ENCODE assay signal across 14 mouse cellular contexts in the genomic region with DNA sequence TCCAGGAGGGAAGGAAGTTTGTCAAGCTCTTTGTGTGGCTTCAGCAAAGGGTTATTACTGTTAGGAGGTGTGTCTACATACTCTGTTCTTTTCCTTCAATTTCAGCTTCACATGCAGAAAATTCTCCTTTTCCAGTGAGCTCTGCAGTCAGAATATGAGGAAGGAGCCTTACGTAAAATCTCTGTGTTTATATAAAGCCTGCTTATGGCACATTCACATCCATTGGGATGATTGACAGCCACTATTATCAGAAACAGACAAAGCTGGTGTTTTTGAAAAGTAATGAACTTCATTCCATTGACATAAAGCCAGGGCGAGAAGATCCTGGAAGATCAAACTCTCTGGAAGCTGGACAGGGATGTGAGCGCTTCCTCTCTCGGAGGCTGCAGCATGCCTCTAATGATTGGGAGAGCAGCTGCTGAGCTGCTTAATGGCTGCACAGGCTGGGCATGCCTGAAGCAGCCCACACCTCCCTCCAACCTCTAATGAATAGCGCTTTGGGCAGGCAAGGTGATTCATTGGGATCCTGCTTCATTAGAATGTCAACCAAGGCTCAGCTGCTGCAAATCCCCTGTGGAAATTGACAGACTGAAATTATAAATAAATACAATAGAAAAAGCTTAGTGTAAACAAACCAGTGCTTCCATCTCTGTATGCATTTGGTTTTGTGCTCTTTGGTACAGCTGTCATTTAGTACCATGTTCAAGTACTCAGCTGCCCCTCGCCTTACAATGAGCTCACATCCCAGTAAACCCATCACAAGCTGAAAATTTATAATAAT.
DNase-seq lines count a peak whose midpoint lies in the region; ATAC-seq lines count a peak whose summit lies in the region.
"Had no signal": no experiment of that assay in that cellular context is flagged by ENCODE, and none has a peak within 500 bp of the region (broad histone marks: within the 10 kb centered on the region; RNA-seq: fewer than 3 reads in every experiment).

No protein-coding gene starts in this region.

- no peak overlapping the region for H3K9ac ChIP-seq in neural tube, embryonic 11.5 days (ENCODE audit: low read length)
- H3K9ac ChIP-seq in forebrain, embryonic 16.5 days (replicated peaks; ENCODE audit: low read depth, low read length) = no peak overlapping the region
- no peak overlapping the region for H3K9ac ChIP-seq in midbrain, embryonic 13.5 days (replicated peaks)
- H3K9ac ChIP-seq: liver, embryonic 12.5 days; stomach, embryonic 15.5 days had no signal

- H3K27me3 ChIP-seq in neural tube, embryonic 11.5 days (ENCODE audit: control insufficient read depth, insufficient read depth, low read length) = no peaks in the 10 kb centered on the region
- no peaks in the 10 kb centered on the region for H3K27me3 ChIP-seq in forebrain, embryonic 16.5 days (replicated peaks; ENCODE audit: control insufficient read depth, insufficient read depth, low read length)
- no peaks in the 10 kb centered on the region for H3K27me3 ChIP-seq in midbrain, embryonic 13.5 days
- H3K27me3 ChIP-seq: CH12.LX; liver, embryonic 12.5 days; stomach, embryonic 15.5 days had no signal

- H3K4me2 ChIP-seq in neural tube, embryonic 11.5 days (ENCODE audit: low read depth) = no peak overlapping the region
- peak overlapping the region; percentile 31 for H3K4me2 ChIP-seq in forebrain, embryonic 16.5 days (ENCODE audit: low read length)
- H3K4me2 ChIP-seq in midbrain, embryonic 13.5 days (replicated peaks) = peak overlapping the region; percentile 30
- H3K4me2 ChIP-seq: liver, embryonic 12.5 days; stomach, embryonic 15.5 days had no signal

- H3K4me1 ChIP-seq in neural tube, embryonic 11.5 days (ENCODE audit: control insufficient read depth, insufficient read depth, low read length) = no peaks in the 10 kb centered on the region
- H3K4me1 ChIP-seq in forebrain, embryonic 16.5 days (replicated peaks; ENCODE audit: control insufficient read depth, insufficient read depth, low read length) = peaks cover 8% of the 10 kb centered on the region
- peaks cover 13% of the 10 kb centered on the region for H3K4me1 ChIP-seq in midbrain, embryonic 13.5 days (replicated peaks)
- H3K4me1 ChIP-seq: liver, embryonic 12.5 days; stomach, embryonic 15.5 days had no signal

- no peaks in the 10 kb centered on the region for H3K9me3 ChIP-seq in neural tube, embryonic 11.5 days (ENCODE audit: control insufficient read depth, low read length)
- H3K9me3 ChIP-seq in forebrain, embryonic 16.5 days (ENCODE audit: control insufficient read depth, low read length) = no peaks in the 10 kb centered on the region
- H3K9me3 ChIP-seq in midbrain, embryonic 13.5 days = no peaks in the 10 kb centered on the region
- H3K9me3 ChIP-seq: liver, embryonic 12.5 days; stomach, embryonic 15.5 days had no signal

- no peaks in the 10 kb centered on the region for H3K36me3 ChIP-seq in neural tube, embryonic 11.5 days (ENCODE audit: control insufficient read depth, insufficient read depth, low read length)
- no peaks in the 10 kb centered on the region for H3K36me3 ChIP-seq in forebrain, embryonic 16.5 days (ENCODE audit: control insufficient read depth, insufficient read depth)
- H3K36me3 ChIP-seq in midbrain, embryonic 13.5 days = no peaks in the 10 kb centered on the region
- H3K36me3 ChIP-seq: liver, embryonic 12.5 days; stomach, embryonic 15.5 days had no signal

- ATAC-seq in neural tube, embryonic 11.5 days (ENCODE audit: insufficient read depth, low FRiP score, low TSS enrichment) = peak; percentile 79
- peak; percentile 94 for ATAC-seq in forebrain, embryonic 16.5 days
- ATAC-seq in midbrain, embryonic 13.5 days = peak; percentile 98
- ATAC-seq in megakaryocyte, adult 5-6 weeks (ENCODE audit: poor library complexity, severe bottlenecking) = no peak
- ATAC-seq: liver, embryonic 12.5 days had no signal

- 56% methylated on average over 6 of the region's 6 CpGs for WGBS in neural tube, embryonic 11.5 days
- WGBS in forebrain, embryonic 16.5 days = 6% methylated on average over 6 of the region's 6 CpGs
- 17% methylated on average over 6 of the region's 6 CpGs for WGBS in midbrain, embryonic 13.5 days

- peak; percentile 59 for DNase-seq in neural tube, embryonic 11.5 days (ENCODE audit: low spot score)
- DNase-seq in neural tube, embryonic 10.5 days (ENCODE audit: extremely low spot score, low spot score) = no peak
- DNase-seq in urinary bladder, postnatal 25 days (ENCODE audit: low spot score) = no peak
- DNase-seq in right cerebral cortex, postnatal 14 days = no peak
- DNase-seq: adrenal gland, adult 8-10 months; lung, postnatal 10 days; right cerebral cortex, postnatal 25 days had no signal

- no peak overlapping the region for H3K27ac ChIP-seq in neural tube, embryonic 11.5 days (ENCODE audit: low read depth, low read length)
- peak overlapping the region; percentile 53 for H3K27ac ChIP-seq in forebrain, embryonic 16.5 days (ENCODE audit: low read length)
- H3K27ac ChIP-seq in midbrain, embryonic 13.5 days = peak overlapping the region; percentile 70
- H3K27ac ChIP-seq: kidney, postnatal 0 days; liver, embryonic 12.5 days; stomach, embryonic 15.5 days had no signal

- H3K4me3 ChIP-seq in neural tube, embryonic 11.5 days (ENCODE audit: low read depth, low read length) = no peak overlapping the region
- no peak overlapping the region for H3K4me3 ChIP-seq in forebrain, embryonic 16.5 days (replicated peaks; ENCODE audit: low read length)
- H3K4me3 ChIP-seq in midbrain, embryonic 13.5 days (replicated peaks) = no peak overlapping the region
- H3K4me3 ChIP-seq: liver, embryonic 12.5 days; stomach, embryonic 15.5 days had no signal
